Mouse (Mus musculus) spleen, adult 2 months (tissue): ENCODE measurements around the gene Sema5a.

ENCODE experiments used
- CTCF ChIP-seq: fragments of 200-500 bp; IDR thresholded peaks from 2 replicates; pipeline ENCODE4 v1.5.1; 2011; ENCODE audit warnings: mild to moderate bottlenecking, inconsistent platforms; ENCODE audit not compliant: insufficient read depth, insufficient read length, insufficient replicate concordance; ENCODE audit errors: extremely low read depth
- POLR2A ChIP-seq: fragments of 200-500 bp; IDR thresholded peaks from 2 replicates; pipeline ENCODE4 v1.6.1; 2011; ENCODE audit warnings: low read depth, low read length, inconsistent platforms

DNA sequence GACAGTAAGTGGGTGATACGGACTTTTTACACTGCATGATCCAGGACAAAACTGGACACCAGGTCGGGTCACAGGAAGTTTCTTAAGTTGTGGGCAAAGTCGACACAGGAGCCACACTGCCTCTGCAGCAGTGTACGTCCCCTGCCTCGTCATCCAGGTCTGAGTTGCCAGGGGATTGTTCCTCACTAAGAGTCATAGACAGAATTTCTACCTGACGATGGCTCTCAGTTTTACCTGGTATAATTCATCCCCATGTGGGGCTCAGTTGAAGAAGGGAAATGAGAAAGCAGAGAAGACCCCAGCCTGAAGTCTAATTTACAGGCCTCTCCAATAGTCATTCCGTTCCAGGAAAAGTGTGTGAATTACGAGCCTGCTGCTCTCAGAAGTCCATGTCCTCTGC, 66.2 kb downstream of the Sema5a start:
- TF ChIP-seq CTCF (no peak), POLR2A (no peak)
